Mouse (Mus musculus) CD8-positive naive resting alpha-beta T cell, adult 57 days (primary cell): Measurements from ENCODE around the gene Nap1l4. TPM values are rescaled to one million over a fixed set of nuclear protein-coding genes. Genes with fewer than 3 reads are reported as not detected.

Source experiments
- total RNA-seq: library from RNA; stranded (reverse); gene quantifications from one replicate; pipeline ENCODE4 v1.2.4, GENCODE M21; 2023

Nap1l4 gene
- total RNA-seq: 209 TPM

DNA sequence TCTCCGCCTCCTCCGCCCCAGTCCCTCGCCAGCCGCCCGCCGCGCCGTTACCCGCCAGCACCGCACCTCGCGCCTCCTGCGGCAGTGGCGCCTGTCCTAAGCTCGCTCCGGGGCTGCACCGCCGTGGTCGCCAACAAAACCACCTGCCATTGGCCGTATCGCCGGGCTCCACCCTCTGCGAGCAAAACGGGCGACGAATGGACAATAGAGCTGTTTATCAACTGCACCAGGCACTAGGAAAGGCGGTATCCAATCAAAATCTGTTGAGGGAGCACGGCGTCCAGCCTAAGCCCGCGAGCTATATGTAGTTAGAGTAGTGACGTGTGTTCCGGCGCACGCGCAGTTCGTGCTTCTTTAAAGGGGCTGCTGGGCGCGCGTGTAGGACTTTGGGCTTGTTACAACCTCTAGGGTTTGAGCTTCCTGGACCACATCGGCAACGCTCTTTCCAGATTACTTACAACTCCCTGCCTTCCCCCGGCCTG, at the start of gene Nap1l4:
Gene Nap1l4, minus strand, starts transcription at position 131 of the 482 bp plus-strand sequence.

GRCm38 (mm10) chr7:143502418-143503200, 46.3 kb downstream of the Nap1l4 start, which contains the start of gene Phlda2:
Gene Phlda2 (minus strand): TSS chr7:143503150.

GRCm38 (mm10) chr7:143473347-143474101, 75.4 kb downstream of the Nap1l4 start, which contains the start of gene Slc22a18:
Gene Slc22a18 (plus strand): TSS chr7:143473736.

Other genes starting within 250 kb of the Nap1l4 start
- gene Cdkn1c, start 88.1 kb downstream of the Nap1l4 start, total RNA-seq: 2.2 TPM
- not detected for gene Slc22a18, start 75.4 kb downstream of the Nap1l4 start, total RNA-seq
- gene Phlda2, start 46.0 kb downstream of the Nap1l4 start, total RNA-seq: not detected
- 58.8 TPM for gene Cars, start 51.0 kb upstream of the Nap1l4 start, total RNA-seq
- 43.1 TPM for gene Tnfrsf26, start 79.6 kb upstream of the Nap1l4 start, total RNA-seq
- 23.6 TPM for gene Tnfrsf22, start 100.6 kb upstream of the Nap1l4 start, total RNA-seq
- 2.3 TPM for gene Tnfrsf23, start 136.8 kb upstream of the Nap1l4 start, total RNA-seq
- gene Osbpl5, start 207.9 kb upstream of the Nap1l4 start, total RNA-seq: 36.6 TPM
- gene Mrgprg, start 217.9 kb upstream of the Nap1l4 start, total RNA-seq: not detected
- gene Mrgpre, start 235.4 kb upstream of the Nap1l4 start, total RNA-seq: 1.0 TPM